Mouse (Mus musculus) limb, embryonic 12.5 days (tissue): Measurements from ENCODE around the gene 4921511M17Rik. TPM values are rescaled to one million over a fixed set of nuclear protein-coding genes. Genes with fewer than 3 reads are reported as not detected.
"Not testable (repeated sequence)": the region's sequence is repeated elsewhere in the genome, so short reads cannot be mapped to it uniquely, and the experiment has no call there.

Source experiments
- ATAC-seq: fragments of 200-750 bp; cut with Nextera tagmentation; 2 replicates; pipeline ENCODE4 v1.8.0; 2017; ENCODE audit warnings: low read depth, moderate TSS enrichment; ENCODE audit not compliant: insufficient number of reproducible peaks, insufficient read depth, low FRiP score, low TSS enrichment
- H3K27ac ChIP-seq: fragments of 300-500 bp; sonication (generic); 2 replicates; pipeline ENCODE4 v1.5.1; 2016; ENCODE audit warnings: mild to moderate bottlenecking, moderate library complexity
- H3K27me3 ChIP-seq: fragments of 300-500 bp; sonication (generic); 2 replicates; pipeline ENCODE4 v1.6.1; 2016; ENCODE audit warnings: mild to moderate bottlenecking, moderate library complexity
- H3K36me3 ChIP-seq: fragments of 300-500 bp; sonication (generic); 2 replicates; pipeline ENCODE4 v1.6.1; 2016; ENCODE audit warnings: mild to moderate bottlenecking, moderate library complexity
- H3K4me1 ChIP-seq: fragments of 300-500 bp; sonication (generic); replicated peaks from 2 replicates; pipeline ENCODE4 v1.6.1; 2016
- H3K4me2 ChIP-seq: fragments of 300-500 bp; sonication (generic); 2 replicates; pipeline ENCODE4 v1.6.1; 2016; ENCODE audit warnings: mild to moderate bottlenecking, moderate library complexity
- H3K4me3 ChIP-seq: fragments of 300-500 bp; sonication (generic); replicated peaks from 2 replicates; pipeline ENCODE4 v1.5.1; 2016; ENCODE audit warnings: mild to moderate bottlenecking
- H3K9ac ChIP-seq: fragments of 300-500 bp; sonication (generic); replicated peaks from 2 replicates; pipeline ENCODE4 v1.6.1; 2016; ENCODE audit warnings: mild to moderate bottlenecking, moderate library complexity
- H3K9me3 ChIP-seq: fragments of 300-500 bp; sonication (generic); 2 replicates; pipeline ENCODE4 v1.6.1; 2016; ENCODE audit warnings: mild to moderate bottlenecking, moderate library complexity
- WGBS: fragments of 180-500 bp; shearing (Covaris S2); methylation state at CpG from one replicate; pipeline ENCODE4 v1.1.7; 2016; 5-methylcytosine and 5-hydroxymethylcytosine counted together
- polyA plus RNA-seq: library from polyadenylated mRNA; unstranded; fragments of >200 nt; fragmentation: Nextera tagmentation; extraction: Ambion mirVana; gene quantifications from 2 replicates; pipeline ENCODE4 v1.2.1, GENCODE M21; 2016

4921511M17Rik gene
- not detected in 2 replicates for polyA plus RNA-seq

- not testable (repeated sequence) for H3K4me3 ChIP-seq
These were observed at the start of gene 4921511M17Rik for GRCm38 (mm10) chrX:154033727-154034126. TSS of gene 4921511M17Rik (minus strand) at chrX:154033827.

GRCm38 (mm10) chrX:154054939-154055338 is 21.3 kb upstream of the 4921511M17Rik start, which contains the start of gene Gm10057:
TSS of gene Gm10057 (minus strand) at chrX:154055039.
- not testable (repeated sequence) for H3K27ac ChIP-seq, H3K4me1 ChIP-seq

More at GRCm38 (mm10) chrX:154033727-154034126, at the start of gene 4921511M17Rik:
- H3K9me3 ChIP-seq, H3K9ac ChIP-seq, ATAC-seq, H3K4me2 ChIP-seq, H3K27ac ChIP-seq, H3K36me3 ChIP-seq, H3K4me1 ChIP-seq, H3K27me3 ChIP-seq: not testable (repeated sequence)

GRCm38 (mm10) chrX:154012540-154012939 is 21.1 kb downstream of the 4921511M17Rik start, which contains the start of gene Samt1:
TSS of gene Samt1 (minus strand) at chrX:154012640.
- not testable (repeated sequence) for H3K27me3 ChIP-seq, H3K9ac ChIP-seq, H3K27ac ChIP-seq, ATAC-seq, H3K4me3 ChIP-seq, H3K9me3 ChIP-seq, H3K4me1 ChIP-seq, H3K4me2 ChIP-seq, H3K36me3 ChIP-seq

More at GRCm38 (mm10) chrX:154054939-154055338, 21.3 kb upstream of the 4921511M17Rik start, which contains the start of gene Gm10057:
- not testable (repeated sequence) for H3K9ac ChIP-seq, H3K4me2 ChIP-seq, H3K36me3 ChIP-seq, H3K27me3 ChIP-seq, H3K9me3 ChIP-seq, ATAC-seq, H3K4me3 ChIP-seq

- not testable (repeated sequence) for H3K4me2 ChIP-seq, H3K9me3 ChIP-seq, H3K36me3 ChIP-seq, H3K27me3 ChIP-seq, H3K4me1 ChIP-seq, H3K4me3 ChIP-seq, H3K27ac ChIP-seq, H3K9ac ChIP-seq, ATAC-seq
- no CpG with 5 or more reads among the region's 2 CpGs for WGBS
These were observed 56.7 kb downstream of the 4921511M17Rik start for GRCm38 (mm10) chrX:153976914-153977313.

- H3K9ac ChIP-seq, H3K27ac ChIP-seq, H3K36me3 ChIP-seq, H3K4me1 ChIP-seq, ATAC-seq, H3K9me3 ChIP-seq, H3K4me2 ChIP-seq, H3K4me3 ChIP-seq, H3K27me3 ChIP-seq: not testable (repeated sequence)
- WGBS, result 29% methylated on average over 4 of the region's 4 CpGs
These were observed 57.2 kb downstream of the 4921511M17Rik start for GRCm38 (mm10) chrX:153976467-153976866.

GRCm38 (mm10) chrX:153974450-153974849 is 59.2 kb downstream of the 4921511M17Rik start:
- Histone ChIP-seq H3K4me2 (no peak overlapping the region), H3K9me3 (no peaks in the 10 kb centered on the region), H3K9ac (no peak overlapping the region), H3K4me3 (no peak overlapping the region), H3K36me3 (no peaks in the 10 kb centered on the region), H3K27me3 (no peaks in the 10 kb centered on the region), H3K4me1 (no peaks in the 10 kb centered on the region), H3K27ac (no peak overlapping the region)
- ATAC-seq, result no peak
- 15% methylated on average over 2 of the region's 2 CpGs for WGBS

Other genes starting within 250 kb of the 4921511M17Rik start
- 32.8 and 36.1 TPM in 2 replicates for gene Spin2c, start 201.6 kb downstream of the 4921511M17Rik start, polyA plus RNA-seq
- gene Samt1, start 21.2 kb downstream of the 4921511M17Rik start, polyA plus RNA-seq, result not detected in 2 replicates
- not detected in 2 replicates for gene Gm10057, start 21.2 kb upstream of the 4921511M17Rik start, polyA plus RNA-seq
- gene Gm15140, start 86.9 kb upstream of the 4921511M17Rik start, polyA plus RNA-seq, result not detected in 2 replicates